Mouse (Mus musculus) ovary, adult 2 months (tissue): ENCODE results near the gene Zfp980. TPM values are rescaled to one million over a fixed set of nuclear protein-coding genes. Genes with fewer than 3 reads are reported as not detected.

Experiments
- polyA plus RNA-seq: library from polyadenylated mRNA; depleted of rRNA; stranded (reverse); fragments of >200 nt; gene quantifications from 2 replicates; pipeline ENCODE4 v1.2.3, GENCODE M21; 2012; rRNA removed

The Zfp980 gene
- polyA plus RNA-seq = not detected in 2 replicates

DNA sequence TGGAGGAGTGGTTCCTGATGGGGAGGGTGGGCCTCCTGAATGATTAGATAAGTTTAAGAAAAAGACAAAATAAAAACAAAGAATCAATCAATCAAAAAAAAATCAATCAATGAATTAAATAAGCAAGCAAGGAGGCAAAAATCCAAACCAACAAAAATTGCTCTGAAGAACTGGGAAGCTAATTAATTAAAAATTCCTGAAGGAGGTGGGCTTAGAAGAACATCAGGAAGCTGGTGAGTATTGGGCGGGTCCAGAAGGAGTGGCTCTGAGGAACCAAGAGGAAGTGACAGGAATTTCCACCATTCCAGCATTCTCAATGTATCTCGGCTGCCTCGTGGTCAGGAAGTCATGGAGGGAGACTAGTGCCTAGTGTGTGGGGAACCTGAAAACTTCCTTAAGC is at the start of gene Zfp980:
Zfp980 (plus strand) TSS at position 301 of the 400 bp plus-strand sequence.

Other genes with a start within 250 kb of the Zfp980 start
- not detected in 2 replicates for gene Zfp990, start 159.9 kb upstream of the Zfp980 start, polyA plus RNA-seq
- gene Gm13212, start 85.5 kb upstream of the Zfp980 start, polyA plus RNA-seq = not detected in 2 replicates
- gene Zfp986, start 198.1 kb downstream of the Zfp980 start, polyA plus RNA-seq = not detected in 2 replicates